Mouse (Mus musculus) granulocyte monocyte progenitor cell, adult 5-6 weeks (primary cell): ENCODE data around the gene Slc38a2. TPM values are rescaled to one million over a fixed set of nuclear protein-coding genes. Genes with fewer than 3 reads are reported as not detected.

ENCODE experiments used
- ATAC-seq: replicated peaks from 2 replicates; pipeline ENCODE4 v1.8.0; 2016; ENCODE audit warnings: mild to moderate bottlenecking, moderate TSS enrichment, inconsistent platforms; ENCODE audit not compliant: poor library complexity, severe bottlenecking
- total RNA-seq, 2 experiments: library from RNA; stranded (forward) in 1 of 2; stranded (reverse) in 1 of 2; fragments of 200-712, 200-1000 nt in 1 of 2; fragments of >200 nt in 1 of 2; fragmentation: Nextera tagmentation in 1 of 2; gene quantifications; 2 replicates each; pipeline ENCODE4 v1.2.3; 2014 to 2017

Gene Slc38a2
- 89.2 and 112 TPM in 2 replicates for total RNA-seq (2014; fragmentation: Nextera tagmentation)
- 84.0 and 92.8 TPM in 2 replicates for total RNA-seq (2017)

- ATAC-seq = peak; percentile 68
Observed at GRCm38 (mm10) chr15:96699521-96700511, at the start of gene Slc38a2. TSS of gene Slc38a2 (minus strand) at chr15:96699730.

- ATAC-seq = no peak
Observed at GRCm38 (mm10) chr15:96749101-96749500, 49.6 kb upstream of the Slc38a2 start.

GRCm38 (mm10) chr15:96747551-96747950, 48.0 kb upstream of the Slc38a2 start:
- ATAC-seq = no peak

GRCm38 (mm10) chr15:96746986-96747385, 47.5 kb upstream of the Slc38a2 start:
- ATAC-seq = no peak

GRCm38 (mm10) chr15:96745299-96745698, 45.8 kb upstream of the Slc38a2 start:
- ATAC-seq = no peak

- ATAC-seq = peak; percentile 42
Observed at GRCm38 (mm10) chr15:96744882-96745296, 45.4 kb upstream of the Slc38a2 start.

- ATAC-seq = no peak
Observed at GRCm38 (mm10) chr15:96744153-96744881, 44.8 kb upstream of the Slc38a2 start.

GRCm38 (mm10) chr15:96743257-96743656, 43.7 kb upstream of the Slc38a2 start:
- peak; percentile 94 for ATAC-seq

GRCm38 (mm10) chr15:96742591-96743241, 43.2 kb upstream of the Slc38a2 start:
- ATAC-seq = no peak

GRCm38 (mm10) chr15:96740865-96741561, 41.5 kb upstream of the Slc38a2 start:
- no peak for ATAC-seq

- no peak for ATAC-seq
Observed at GRCm38 (mm10) chr15:96740091-96740490, 40.6 kb upstream of the Slc38a2 start.

- peak; percentile 49 for ATAC-seq
Observed at GRCm38 (mm10) chr15:96736663-96737385, 37.3 kb upstream of the Slc38a2 start.

GRCm38 (mm10) chr15:96735562-96736160, 36.1 kb upstream of the Slc38a2 start:
- ATAC-seq = peak; percentile 75

GRCm38 (mm10) chr15:96734423-96734822, 34.9 kb upstream of the Slc38a2 start:
- no peak for ATAC-seq

- ATAC-seq = no peak
Observed at GRCm38 (mm10) chr15:96730416-96730815, 30.9 kb upstream of the Slc38a2 start.

GRCm38 (mm10) chr15:96729785-96730184, 30.3 kb upstream of the Slc38a2 start:
- peak; percentile 55 for ATAC-seq

- ATAC-seq = peak; percentile 53
Observed at GRCm38 (mm10) chr15:96728993-96729392, 29.5 kb upstream of the Slc38a2 start.

- no peak for ATAC-seq
Observed at GRCm38 (mm10) chr15:96728346-96728745, 28.8 kb upstream of the Slc38a2 start.

- no peak for ATAC-seq
Observed at GRCm38 (mm10) chr15:96724506-96724905, 25.0 kb upstream of the Slc38a2 start.
